Mouse (Mus musculus) MEL (cell line): ENCODE measurements around the gene Galnt17. TPM values are rescaled to one million over a fixed set of nuclear protein-coding genes. Genes with fewer than 3 reads are reported as not detected.

ENCODE experiments used
- DNase-seq: peaks from one replicate; pipeline ENCODE4 v3.0.0; 2011; ENCODE audit warnings: low read depth, low spot score
- H3K27ac ChIP-seq: 2 replicates; pipeline ENCODE4 v1.5.1; 2012; ENCODE audit warnings: low read depth, mild to moderate bottlenecking, control low read depth, low read length, moderate library complexity; ENCODE audit not compliant: control insufficient read depth
- H3K27me3 ChIP-seq, 2 experiments: fragments of 150-350 bp in 1 of 2; sonication (generic) in 1 of 2; 2 replicates each; pipeline ENCODE4 v1.6.1; 2012; ENCODE audit warnings: low read length in 2 of 2, mild to moderate bottlenecking in 2 of 2, improper control_type of control experiment in 1 of 2, moderate library complexity in 1 of 2; ENCODE audit not compliant: insufficient read depth in 2 of 2, control insufficient read depth in 1 of 2
- H3K36me3 ChIP-seq, 2 experiments: 2 replicates each; pipeline ENCODE4 v1.6.1; 2012 to 2014; ENCODE audit warnings: low read length in 2 of 2, improper control_type of control experiment in 1 of 2, inconsistent platforms in 1 of 2, mild to moderate bottlenecking in 1 of 2; ENCODE audit not compliant: insufficient read depth in 2 of 2, control insufficient read depth in 1 of 2
- H3K4me1 ChIP-seq, 2 experiments: fragments of 150-350 bp in 1 of 2; sonication (generic) in 1 of 2; 2 replicates each; pipeline ENCODE4 v1.6.1; 2012; ENCODE audit warnings: low read length in 2 of 2, improper control_type of control experiment in 1 of 2, mild to moderate bottlenecking in 1 of 2; ENCODE audit not compliant: insufficient read depth in 2 of 2, control insufficient read depth in 1 of 2
- H3K4me3 ChIP-seq, 2 experiments: fragments of 150-350 bp in 1 of 2; sonication (generic) in 1 of 2; 2 replicates each; pipeline ENCODE4 v1.5.1; 2012; ENCODE audit warnings: low read depth in 2 of 2, low read length in 2 of 2, mild to moderate bottlenecking in 2 of 2, moderate library complexity in 2 of 2, control low read depth in 1 of 2, improper control_type of control experiment in 1 of 2; ENCODE audit not compliant: control insufficient read depth in 1 of 2, insufficient read depth in 1 of 2
- H3K79me2 ChIP-seq: 2 replicates; pipeline ENCODE4 v1.6.1; 2012; ENCODE audit warnings: mild to moderate bottlenecking, low read length, moderate library complexity; ENCODE audit not compliant: control insufficient read depth, poor library complexity, insufficient read depth
- H3K9ac ChIP-seq: 2 replicates; pipeline ENCODE4 v1.6.1; 2012; ENCODE audit warnings: low read depth, mild to moderate bottlenecking, control low read depth, low read length, moderate library complexity; ENCODE audit not compliant: control insufficient read depth, poor library complexity, severe bottlenecking
- H3K9me3 ChIP-seq: fragments of 150-350 bp; sonication (generic); replicated peaks from 2 replicates; pipeline ENCODE4 v1.6.1; 2012; ENCODE audit warnings: mild to moderate bottlenecking, low read length, improper control_type of control experiment, moderate library complexity; ENCODE audit not compliant: insufficient read depth
- BHLHE40 ChIP-seq: IDR thresholded peaks from 2 replicates; pipeline ENCODE4 v1.6.1; 2012; ENCODE audit warnings: low read depth, mild to moderate bottlenecking, inconsistent platforms, low read length, improper control_type of control experiment, borderline replicate concordance
- CHD2 ChIP-seq: IDR thresholded peaks from 2 replicates; pipeline ENCODE4 v1.6.1; 2011; ENCODE audit warnings: low read length, improper control_type of control experiment
- CTCF ChIP-seq, 3 experiments: IDR thresholded peaks in 2 of 3; conservative IDR thresholded peaks in 1 of 3; 2 replicates each; pipeline ENCODE4 v1.5.1; 2011 to 2012; ENCODE audit warnings: low read length in 3 of 3, low read depth in 2 of 3, mild to moderate bottlenecking in 2 of 3, improper control_type of control experiment in 1 of 3, inconsistent platforms in 1 of 3, mixed read lengths in 1 of 3, moderate library complexity in 1 of 3; ENCODE audit not compliant: control insufficient read depth in 1 of 3, insufficient read depth in 1 of 3, poor library complexity in 1 of 3, severe bottlenecking in 1 of 3
- E2F4 ChIP-seq: IDR thresholded peaks from 2 replicates; pipeline ENCODE4 v1.6.1; 2011; ENCODE audit warnings: low read depth, low read length, improper control_type of control experiment, borderline replicate concordance
- ELF1 ChIP-seq: IDR thresholded peaks from 2 replicates; pipeline ENCODE4 v1.6.1; 2014; ENCODE audit warnings: low read depth, mild to moderate bottlenecking, inconsistent platforms, low read length, improper control_type of control experiment, moderate library complexity
- GABPA ChIP-seq: IDR thresholded peaks from 2 replicates; pipeline ENCODE4 v1.6.1; 2012; ENCODE audit warnings: low read depth, mild to moderate bottlenecking, inconsistent platforms, low read length, improper control_type of control experiment, moderate library complexity
- KAT2A ChIP-seq: conservative IDR thresholded peaks from 2 replicates; pipeline ENCODE4 v1.6.1; 2012; ENCODE audit warnings: low read depth, low read length, improper control_type of control experiment, inconsistent platforms
- MAFK ChIP-seq: IDR thresholded peaks from 2 replicates; pipeline ENCODE4 v1.6.1; 2011; ENCODE audit warnings: low read depth, mild to moderate bottlenecking, low read length, improper control_type of control experiment, borderline replicate concordance
- MAZ ChIP-seq: IDR thresholded peaks from 2 replicates; pipeline ENCODE4 v1.6.1; 2012; ENCODE audit warnings: low read depth, mild to moderate bottlenecking, inconsistent platforms, low read length, improper control_type of control experiment
- MEF2A ChIP-seq: IDR thresholded peaks from 2 replicates; pipeline ENCODE4 v1.6.1; 2014; ENCODE audit warnings: low read depth, mild to moderate bottlenecking, inconsistent platforms, low read length, improper control_type of control experiment; ENCODE audit not compliant: poor library complexity, insufficient replicate concordance, severe bottlenecking; ENCODE audit errors: extremely low read depth
- MXI1 ChIP-seq: IDR thresholded peaks from 2 replicates; pipeline ENCODE4 v1.6.1; 2011; ENCODE audit warnings: mild to moderate bottlenecking, low read depth, low read length, improper control_type of control experiment
- POLR2A ChIP-seq, 2 experiments: IDR thresholded peaks; 2 replicates each; pipeline ENCODE4 v1.6.1; 2011 to 2012; ENCODE audit warnings: low read length in 2 of 2, mild to moderate bottlenecking in 2 of 2, control low read depth in 1 of 2, improper control_type of control experiment in 1 of 2, low read depth in 1 of 2, moderate library complexity in 1 of 2; ENCODE audit not compliant: control insufficient read depth in 1 of 2, insufficient read depth in 1 of 2, poor library complexity in 1 of 2
- POLR2AphosphoS2 ChIP-seq: IDR thresholded peaks from 2 replicates; pipeline ENCODE4 v1.6.1; 2011; ENCODE audit warnings: low read length, improper control_type of control experiment
- RAD21 ChIP-seq: IDR thresholded peaks from 2 replicates; pipeline ENCODE4 v1.6.1; 2011; ENCODE audit warnings: mild to moderate bottlenecking, low read depth, low read length, improper control_type of control experiment
- SMC3 ChIP-seq: IDR thresholded peaks from 2 replicates; pipeline ENCODE4 v1.6.1; 2011; ENCODE audit warnings: low read depth, low read length, improper control_type of control experiment
- UBTF ChIP-seq: IDR thresholded peaks from 2 replicates; pipeline ENCODE4 v1.6.1; 2012; ENCODE audit warnings: low read depth, mild to moderate bottlenecking, inconsistent platforms, low read length, improper control_type of control experiment, moderate library complexity, borderline replicate concordance; ENCODE audit not compliant: insufficient read depth
- polyA plus RNA-seq, 2 experiments: library from polyadenylated mRNA; stranded (reverse) in 1 of 2; unstranded in 1 of 2; fragments of >175 nt in 1 of 2; fragments of >200 nt in 1 of 2; gene quantifications; 2 replicates each; pipeline versions ENCODE4 v1.2.1 to v1.2.4; 2012; ENCODE audit warnings: low replicate concordance in 2 of 2, low read depth in 1 of 2; ENCODE audit not compliant: insufficient read length in 2 of 2, insufficient read depth in 1 of 2, missing spikeins in 1 of 2
- total RNA-seq: library from RNA; depleted of rRNA; stranded (reverse); fragments of 300-350 nt; gene quantifications from 2 replicates; pipeline ENCODE4 v1.2.3, GENCODE M21; 2012

The Galnt17 gene
- total and polyA plus RNA-seq, 3 experiments, result not detected

GRCm38 (mm10) chr5:130952361-130952760, 355.9 kb downstream of the Galnt17 start:
- H3K27me3 ChIP-seq, result no peaks in the 10 kb centered on the region
- DNase-seq, result no peak
- TF ChIP-seq CHD2 (no peak), SMC3 (no peak), MXI1 (no peak), POLR2AphosphoS2 (no peak), POLR2A (IDR thresholded peaks at IDR 0.05; ENCODE audit: control insufficient read depth in 1 of 2, insufficient read depth in 1 of 2, low read depth in 1 of 2, low read length in 2 of 2, poor library complexity in 1 of 2) (no peak), E2F4 (no peak), RAD21 (no peak), GABPA (no peak), KAT2A (no peak), BHLHE40 (no peak), MAFK (no peak), ELF1 (no peak)
- TF ChIP-seq, all 39 proteins: peak for 0
- Histone ChIP-seq H3K9me3 (no peaks in the 10 kb centered on the region), H3K36me3 (no peaks in the 10 kb centered on the region), H3K4me1 (no peaks in the 10 kb centered on the region), H3K4me3 (no peak overlapping the region), H3K9ac (no peak overlapping the region), H3K79me2 (no peaks in the 10 kb centered on the region), H3K27ac (no peak overlapping the region)

- H3K9ac ChIP-seq, result no peak overlapping the region
- no peaks in the 10 kb centered on the region for H3K36me3 ChIP-seq
- H3K79me2 ChIP-seq, result no peaks in the 10 kb centered on the region
- no peaks in the 10 kb centered on the region for H3K27me3 ChIP-seq
- TF ChIP-seq CTCF (IDR thresholded peaks at IDR 0.05 in 2 of 3, conservative IDR thresholded peaks at IDR 0.05 in 1 of 3; ENCODE audit: control insufficient read depth in 1 of 3, insufficient read depth in 1 of 3, low read depth in 2 of 3, low read length in 3 of 3, poor library complexity in 1 of 3, severe bottlenecking in 1 of 3), result peak; percentile 46 to 59 (median 46)
- no peak for TF ChIP-seq POLR2A (IDR thresholded peaks at IDR 0.05; ENCODE audit: control insufficient read depth in 1 of 2, insufficient read depth in 1 of 2, low read depth in 1 of 2, low read length in 2 of 2, poor library complexity in 1 of 2)
- TF ChIP-seq GABPA, result no peak
- no peak for TF ChIP-seq MEF2A
- TF ChIP-seq MAZ, result no peak
- no peak for TF ChIP-seq UBTF
- peak; percentile 25; the same call in 1 of the 2 replicates for TF ChIP-seq SMC3
- peak; percentile 46 for TF ChIP-seq RAD21
- TF ChIP-seq, all 39 proteins: peak for 3
- no peak overlapping the region for H3K4me3 ChIP-seq
- H3K9me3 ChIP-seq, result no peaks in the 10 kb centered on the region
- H3K4me1 ChIP-seq, result no peaks in the 10 kb centered on the region
- peak; percentile 14 for DNase-seq
- H3K27ac ChIP-seq, result no peak overlapping the region
Observed at GRCm38 (mm10) chr5:130950894-130951400, 357.4 kb downstream of the Galnt17 start.
